Mouse (Mus musculus) cortical plate, adult 2 months (tissue): ENCODE data around the gene Inppl1. TPM values are rescaled to one million over a fixed set of nuclear protein-coding genes. Genes with fewer than 3 reads are reported as not detected.

Experiments used
- H3K27ac ChIP-seq: fragments of 200-500 bp; 2 replicates; pipeline ENCODE4 v1.5.1; 2012; ENCODE audit warnings: low read length, control low read depth, inconsistent platforms; ENCODE audit not compliant: insufficient read depth
- H3K4me1 ChIP-seq: fragments of 200-500 bp; 2 replicates; pipeline ENCODE4 v1.6.1; 2011; ENCODE audit warnings: low read length; ENCODE audit not compliant: control insufficient read depth, insufficient read depth
- H3K4me3 ChIP-seq: fragments of 200-500 bp; 2 replicates; pipeline ENCODE4 v1.5.1; 2011; ENCODE audit warnings: mild to moderate bottlenecking, low read length, control low read depth; ENCODE audit not compliant: insufficient read depth
- CTCF ChIP-seq: fragments of 200-500 bp; IDR thresholded peaks from 2 replicates; pipeline ENCODE4 v1.5.1; 2011; ENCODE audit warnings: mild to moderate bottlenecking, control low read depth, low read length; ENCODE audit not compliant: insufficient read depth; ENCODE audit errors: extremely low read depth
- POLR2A ChIP-seq: fragments of 200-500 bp; IDR thresholded peaks from 2 replicates; pipeline ENCODE4 v1.6.1; 2011; ENCODE audit warnings: mild to moderate bottlenecking, low read length, control low read depth; ENCODE audit not compliant: insufficient read depth; ENCODE audit errors: extremely low read depth
- polyA plus RNA-seq: library from polyadenylated mRNA; depleted of rRNA; stranded (reverse); fragments of >200 nt; gene quantifications from 2 replicates; pipeline ENCODE4 v1.2.3, GENCODE M21; 2012

The Inppl1 gene
- polyA plus RNA-seq, 1 experiment = 40.7 TPM

DNA sequence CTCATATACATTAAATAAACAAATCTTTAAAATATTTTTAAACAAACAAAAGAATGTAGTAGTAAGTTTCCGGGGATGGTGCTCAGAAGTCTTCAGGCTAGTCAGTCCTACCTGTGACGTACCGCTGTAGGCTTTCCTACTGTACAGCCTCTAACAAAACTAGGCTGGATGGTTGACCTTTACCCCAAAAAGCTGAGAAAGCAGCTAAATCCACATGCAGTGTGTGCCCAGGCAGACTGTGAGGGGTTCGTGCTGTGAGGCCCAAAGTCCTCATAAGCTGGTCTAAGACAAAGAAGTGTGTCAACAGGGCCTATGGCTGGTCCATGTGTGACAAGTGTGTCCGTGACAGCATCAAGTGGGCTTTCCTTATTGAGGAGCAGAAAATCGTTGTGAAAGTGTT is 14.8 kb upstream of the Inppl1 start:
- Histone ChIP-seq H3K4me3 (no peak overlapping the region), H3K27ac (no peak overlapping the region), H3K4me1 (no peaks in the 10 kb centered on the region)
- TF ChIP-seq POLR2A = no peak

DNA sequence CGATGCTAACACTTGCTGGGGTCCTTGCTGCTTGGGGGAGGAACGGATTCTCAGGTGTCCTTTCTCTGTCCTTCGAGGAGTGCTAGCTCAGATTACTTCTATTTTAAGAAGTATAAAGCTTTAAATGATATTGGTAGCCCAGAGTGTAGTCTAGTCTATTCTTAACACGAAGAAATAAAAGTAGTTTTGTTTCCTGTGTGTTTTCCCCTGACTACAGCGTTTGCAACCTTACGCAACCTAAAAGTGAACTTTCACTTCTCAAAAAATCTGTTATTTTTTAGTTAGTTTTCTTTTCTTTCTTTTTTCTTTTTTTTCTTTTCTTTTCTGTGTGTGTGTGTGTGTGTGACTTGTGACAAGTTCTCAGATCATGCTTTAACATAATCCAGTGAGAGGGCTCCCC is 13.7 kb upstream of the Inppl1 start:
- H3K4me1 ChIP-seq = no peaks in the 10 kb centered on the region
- no peak for TF ChIP-seq POLR2A
- no peak for TF ChIP-seq CTCF
- no peak overlapping the region for H3K4me3 ChIP-seq
- no peak overlapping the region for H3K27ac ChIP-seq

DNA sequence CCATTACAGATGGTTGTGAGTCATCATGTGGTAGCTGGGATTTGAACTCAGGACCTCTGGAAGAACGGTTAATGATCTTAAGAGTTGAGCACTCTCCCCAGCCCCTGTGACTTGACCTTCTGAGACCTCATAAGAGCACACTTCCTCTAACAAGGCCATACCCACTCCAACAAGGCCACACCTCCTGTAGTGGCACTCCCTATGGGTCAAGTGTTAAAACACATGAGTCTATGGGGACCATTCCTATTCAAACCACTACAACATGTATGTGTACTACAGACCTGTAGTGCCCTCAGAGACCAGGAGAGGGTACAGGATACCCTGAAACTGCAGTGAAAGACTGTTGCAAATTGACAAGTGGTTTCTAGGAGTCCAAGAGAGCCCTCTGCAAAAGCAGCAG is 9.9 kb upstream of the Inppl1 start:
- Histone ChIP-seq H3K27ac (no peak overlapping the region), H3K4me3 (no peak overlapping the region), H3K4me1 (no peaks in the 10 kb centered on the region)
- no peak for TF ChIP-seq POLR2A
- TF ChIP-seq CTCF = no peak

DNA sequence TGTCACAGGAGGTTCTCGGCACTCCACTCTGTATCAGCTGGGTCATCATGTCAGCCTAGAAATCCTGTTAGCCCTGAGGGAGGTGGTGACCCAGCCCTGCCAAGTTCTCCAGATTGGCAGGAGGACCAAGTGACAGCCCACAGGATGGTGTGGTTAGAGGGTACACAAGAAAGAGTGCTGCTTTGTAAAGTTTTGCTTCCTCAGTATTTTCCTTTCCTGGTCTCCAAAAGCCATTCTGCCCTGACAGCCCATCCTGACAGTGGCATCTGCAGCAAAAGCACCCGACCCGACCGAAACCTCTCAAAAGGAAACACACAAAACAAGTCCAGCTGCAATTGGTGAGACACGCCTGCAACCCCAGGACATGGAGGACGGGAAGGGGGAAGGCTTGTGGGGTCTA is 6.2 kb upstream of the Inppl1 start:
- no peak for TF ChIP-seq POLR2A
- no peak for TF ChIP-seq CTCF
- no peak overlapping the region for H3K27ac ChIP-seq
- H3K4me1 ChIP-seq = no peaks in the 10 kb centered on the region
- H3K4me3 ChIP-seq = no peak overlapping the region

DNA sequence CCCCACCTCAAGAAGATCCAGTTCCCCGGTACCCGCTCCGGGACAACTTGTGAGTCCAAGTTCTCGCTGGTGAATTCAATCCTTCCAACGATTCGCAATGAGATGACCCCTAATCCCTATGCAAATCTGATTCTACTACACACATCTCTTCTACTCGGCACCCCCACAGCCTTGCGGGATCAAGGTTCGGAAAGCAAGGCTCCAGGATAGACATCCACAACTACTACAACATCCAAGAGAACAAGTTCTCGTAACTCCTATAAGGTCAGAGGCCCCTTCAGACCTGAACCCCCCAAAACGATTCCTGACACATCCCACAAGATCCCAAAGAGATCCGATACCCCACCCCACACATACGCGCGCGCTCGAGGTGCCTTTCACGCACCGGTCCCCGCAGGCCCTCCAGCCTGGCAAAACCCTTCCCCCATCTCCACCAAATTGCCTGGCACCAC is 849 bp downstream of the Inppl1 start:
- Histone ChIP-seq H3K4me1 (no peaks in the 10 kb centered on the region), H3K4me3 (peak overlapping the region; percentile 63), H3K27ac (peak overlapping the region; percentile 74)
- TF ChIP-seq POLR2A = no peak
- no peak for TF ChIP-seq CTCF

DNA sequence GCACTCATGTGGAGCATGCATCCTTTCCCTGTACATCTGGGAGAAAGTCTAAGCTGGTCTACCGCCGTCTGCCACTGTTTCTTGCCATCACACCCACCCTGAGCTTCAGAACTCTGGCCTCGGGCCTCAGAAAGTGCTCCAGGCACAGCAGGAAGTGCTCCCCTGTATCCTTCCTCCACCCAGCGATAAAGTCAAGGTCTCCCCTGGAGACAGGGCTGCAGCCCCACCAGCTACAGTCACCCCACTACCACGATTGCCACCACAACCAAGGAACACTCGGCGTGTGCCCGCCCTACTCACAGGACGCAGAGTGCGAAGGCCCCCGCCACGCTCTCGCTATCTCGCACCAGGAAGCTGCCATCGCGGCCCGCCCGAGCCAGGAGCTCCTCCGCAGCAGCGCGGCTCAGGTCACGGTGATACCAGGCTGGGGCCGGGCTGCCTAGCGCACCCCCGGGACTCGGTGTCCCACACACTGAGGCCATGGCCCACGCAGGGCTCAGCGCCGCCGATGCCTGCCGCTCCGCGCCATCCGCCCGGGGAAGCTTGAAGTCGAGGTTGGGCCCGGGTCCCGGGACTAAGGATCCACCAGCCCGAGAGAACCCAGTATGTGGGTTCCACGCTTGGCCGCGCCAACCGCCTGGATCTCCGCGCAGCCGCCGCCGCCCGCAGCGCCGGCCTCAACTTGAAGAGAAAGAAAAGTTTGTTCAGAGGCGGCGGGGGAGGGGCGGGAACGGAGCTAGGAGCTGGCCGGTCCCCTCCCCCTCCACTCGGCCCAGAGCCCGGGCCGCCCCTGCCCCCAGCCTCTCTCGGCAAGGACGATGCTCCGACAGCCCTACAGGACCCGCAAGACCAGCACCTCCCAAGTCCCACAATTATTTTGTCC is 1.5 kb downstream of the Inppl1 start:
- no peak for TF ChIP-seq POLR2A
- no peak for TF ChIP-seq CTCF
- H3K4me1 ChIP-seq = no peaks in the 10 kb centered on the region
- H3K27ac ChIP-seq = peak overlapping the region; percentile 75
- H3K4me3 ChIP-seq = peak overlapping the region; percentile 63

DNA sequence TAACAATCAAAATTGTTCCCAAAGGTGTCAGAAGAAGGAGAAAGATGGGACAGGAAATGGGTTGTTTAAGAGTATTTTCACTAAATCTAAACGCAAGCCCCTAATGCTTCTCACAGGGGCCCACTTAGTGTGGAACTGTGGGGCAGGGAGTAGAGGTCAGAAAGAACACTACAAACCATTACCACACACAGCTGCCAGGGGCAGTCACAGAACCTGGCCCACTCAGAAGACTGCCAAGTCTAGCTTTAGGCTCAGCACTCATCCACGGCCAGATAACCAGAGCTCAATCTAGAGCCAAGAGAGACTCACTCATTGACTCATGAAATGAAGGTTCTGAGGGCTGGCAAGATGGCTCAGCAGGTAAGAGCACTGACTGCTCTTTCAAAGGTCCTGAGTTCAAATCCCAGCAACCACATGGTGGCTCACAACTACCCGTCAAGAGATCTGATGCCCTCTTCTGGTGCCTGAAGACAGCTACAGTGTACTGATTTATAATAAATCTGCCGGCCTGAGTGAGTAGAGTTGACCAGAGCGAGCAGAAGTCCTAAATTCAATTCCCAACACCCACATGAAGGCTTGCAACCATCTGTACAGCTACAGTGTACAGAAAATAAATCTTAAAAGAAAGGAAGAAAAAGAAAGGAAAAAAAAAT is 2.4 kb downstream of the Inppl1 start:
- H3K27ac ChIP-seq = no peak overlapping the region
- H3K4me3 ChIP-seq = peak overlapping the region; percentile 63; the same call in 1 of the 2 replicates
- H3K4me1 ChIP-seq = no peaks in the 10 kb centered on the region
- 0 out of 2 replicates have a peak, but pooled peaks have one; percentile 11 for TF ChIP-seq CTCF
- no peak for TF ChIP-seq POLR2A

DNA sequence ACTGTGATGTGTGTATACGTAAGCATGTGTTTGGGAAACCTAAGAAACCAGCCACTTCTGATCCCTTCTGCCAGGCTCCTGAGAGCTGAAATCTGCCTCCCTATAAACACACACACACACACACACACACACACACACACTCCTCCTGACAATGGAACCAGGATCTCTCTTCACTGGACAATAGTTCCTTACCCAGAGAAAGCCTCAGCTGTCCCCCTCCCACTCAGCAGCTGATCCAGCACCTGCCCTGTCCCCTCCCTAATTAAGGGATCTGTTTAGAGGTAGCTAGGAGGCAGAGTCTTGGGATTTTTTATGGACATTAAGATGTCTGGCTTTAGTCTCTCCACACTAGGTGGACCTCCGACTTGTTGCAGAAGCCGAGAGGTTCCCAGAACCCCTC is 3.1 kb downstream of the Inppl1 start:
- H3K4me3 ChIP-seq = no peak overlapping the region
- H3K4me1 ChIP-seq = no peaks in the 10 kb centered on the region
- no peak overlapping the region for H3K27ac ChIP-seq
- no peak for TF ChIP-seq CTCF
- no peak for TF ChIP-seq POLR2A

DNA sequence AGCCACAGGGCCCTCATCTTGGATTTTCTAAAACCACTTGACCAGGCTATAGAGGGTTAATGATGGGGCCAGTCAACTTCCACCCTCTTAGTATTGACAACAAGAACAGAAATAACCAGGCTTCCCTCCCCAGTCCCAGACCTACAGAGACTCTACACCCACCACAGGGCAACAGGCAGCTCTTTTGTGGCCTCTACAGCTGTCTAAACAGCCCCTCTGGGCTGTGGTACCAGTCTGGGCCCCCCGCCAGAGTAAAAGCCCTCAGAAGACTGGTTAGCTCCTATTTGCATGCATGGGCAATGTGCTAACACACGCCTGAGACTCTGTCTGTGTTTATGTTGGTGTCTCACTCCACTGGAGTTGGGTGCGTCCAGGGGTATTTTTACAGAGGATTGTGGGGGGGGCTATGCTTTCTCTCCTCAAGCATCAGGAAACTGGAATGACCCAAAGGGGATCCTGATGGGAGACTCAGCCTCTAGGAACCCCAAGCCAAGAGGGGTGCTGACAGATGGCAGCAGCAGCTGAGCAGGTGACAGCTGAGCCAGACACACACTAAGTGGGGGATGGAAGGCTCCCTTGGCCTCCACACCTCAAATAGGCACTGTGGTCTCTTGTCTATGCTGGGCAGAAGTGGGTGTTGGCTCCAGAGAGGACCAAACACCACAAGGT is 4.0 kb downstream of the Inppl1 start:
- Histone ChIP-seq H3K4me1 (no peaks in the 10 kb centered on the region), H3K4me3 (no peak overlapping the region), H3K27ac (no peak overlapping the region)
- TF ChIP-seq CTCF (no peak), POLR2A (no peak)
